Mouse (Mus musculus): ENCODE measurements at regions not wholly inside any gene's neighbourhood (a gene's known extent, or its start where the extent isn't known, plus 50 kb on each side); places are given as distances from the start of the nearest gene placed in this dataset.

DNA sequence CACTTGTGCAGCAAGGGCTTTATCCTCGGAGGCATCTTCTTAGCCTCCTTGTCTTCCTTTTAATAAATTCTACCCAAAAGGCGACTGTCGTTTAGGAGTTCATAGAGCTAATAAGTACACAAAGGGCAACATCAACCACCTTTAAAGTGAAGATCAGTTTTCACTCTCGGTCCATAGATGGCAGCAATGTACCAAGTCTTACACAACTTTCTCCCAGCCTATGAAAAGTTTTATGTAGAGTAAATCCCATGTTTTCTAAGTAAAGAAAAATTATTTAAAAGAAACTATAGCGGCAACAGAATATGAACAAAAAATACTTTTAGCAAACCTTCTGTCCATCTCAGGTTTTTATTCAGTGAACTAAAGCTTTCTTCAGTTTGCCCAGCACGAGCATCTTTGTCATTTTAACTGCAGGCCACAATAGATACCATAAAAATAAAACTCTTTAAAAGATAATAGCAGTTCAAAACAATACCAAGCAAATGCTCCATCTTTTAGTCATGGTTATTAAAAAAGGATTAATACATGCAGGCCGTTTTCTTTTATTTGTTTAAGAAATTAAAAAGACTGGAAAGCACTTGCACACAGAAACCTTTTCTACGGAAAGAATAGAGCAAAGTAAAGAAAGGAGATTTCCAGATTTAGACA is 443.6 kb upstream of the Klhl1 start:
- no peak for TF ChIP-seq CTCF (IDR thresholded peaks at IDR 0.05; ENCODE audit: insufficient read depth, low read length)
- no peak for TF ChIP-seq POLR2A (IDR thresholded peaks at IDR 0.05; ENCODE audit: borderline replicate concordance, extremely low read depth, low read depth, low read length)
